Mouse (Mus musculus) hindbrain, embryonic 16.5 days (tissue): ENCODE data around the gene H2-Q4. TPM values are rescaled to one million over a fixed set of nuclear protein-coding genes. Genes with fewer than 3 reads are reported as not detected.
"Not testable (repeated sequence)": the region's sequence is repeated elsewhere in the genome, so short reads cannot be mapped to it uniquely, and the experiment has no call there.

ENCODE experiments used
- ATAC-seq: fragments of 200-750 bp; cut with Nextera tagmentation; 2 replicates; pipeline ENCODE4 v1.8.0; 2017; ENCODE audit warnings: moderate TSS enrichment, moderate library complexity
- H3K27ac ChIP-seq: fragments of 300-500 bp; sonication (generic); 2 replicates; pipeline ENCODE4 v1.5.1; 2014; ENCODE audit warnings: low read depth, mild to moderate bottlenecking, control low read depth, low read length, moderate library complexity
- H3K27me3 ChIP-seq: fragments of 300-500 bp; sonication (generic); replicated peaks from 2 replicates; pipeline ENCODE4 v1.6.1; 2014; ENCODE audit warnings: low read length; ENCODE audit not compliant: control insufficient read depth, insufficient read depth
- H3K36me3 ChIP-seq: fragments of 300-500 bp; sonication (generic); 2 replicates; pipeline ENCODE4 v1.6.1; 2014; ENCODE audit warnings: mild to moderate bottlenecking, low read length, moderate library complexity, mixed read lengths; ENCODE audit not compliant: control insufficient read depth, insufficient read depth
- H3K4me1 ChIP-seq: fragments of 300-500 bp; sonication (generic); 2 replicates; pipeline ENCODE4 v1.6.1; 2014; ENCODE audit warnings: low read depth, low read length; ENCODE audit not compliant: control insufficient read depth, insufficient read depth
- H3K4me2 ChIP-seq: fragments of 300-500 bp; sonication (generic); 2 replicates; pipeline ENCODE4 v1.6.1; 2014; ENCODE audit warnings: mild to moderate bottlenecking, low read length, control low read depth, moderate library complexity
- H3K4me3 ChIP-seq: fragments of 300-500 bp; sonication (generic); 2 replicates; pipeline ENCODE4 v1.5.1; 2014; ENCODE audit warnings: mild to moderate bottlenecking, low read length, control low read depth, moderate library complexity
- H3K9ac ChIP-seq: fragments of 300-500 bp; sonication (generic); 2 replicates; pipeline ENCODE4 v1.6.1; 2014; ENCODE audit warnings: low read depth, mild to moderate bottlenecking, control low read depth, low read length, moderate library complexity
- H3K9me3 ChIP-seq: fragments of 300-500 bp; sonication (generic); 2 replicates; pipeline ENCODE4 v1.6.1; 2014; ENCODE audit warnings: mild to moderate bottlenecking, low read length, moderate library complexity; ENCODE audit not compliant: control insufficient read depth
- WGBS: fragments of 180-500 bp; shearing (Covaris S2); extraction: QIAGEN DNeasy Blood & Tissue Kit; methylation state at CpG from one replicate; pipeline ENCODE4 v1.1.7; 2014; 5-methylcytosine and 5-hydroxymethylcytosine counted together
- polyA plus RNA-seq: library from polyadenylated mRNA; unstranded; fragments of >200 nt; fragmentation: Nextera tagmentation; extraction: Ambion mirVana; gene quantifications from 2 replicates; pipeline ENCODE4 v1.2.1, GENCODE M21; 2015

H2-Q4 gene
- polyA plus RNA-seq, 1 experiment from 2014 or later = 0.89 TPM

GRCm38 (mm10) chr17:35358763-35359469 lies 20.5 kb upstream of the H2-Q4 start:
- ATAC-seq = no peak
- peak overlapping the region; percentile 11 for H3K9ac ChIP-seq
- H3K4me1 ChIP-seq = peaks cover 7% of the 10 kb centered on the region
- H3K4me3 ChIP-seq = peak overlapping the region; percentile 36
- H3K4me2 ChIP-seq = peak overlapping the region; percentile 76
- peaks cover 5% of the 10 kb centered on the region for H3K9me3 ChIP-seq
- peaks cover 8% of the 10 kb centered on the region for H3K27me3 ChIP-seq
- H3K36me3 ChIP-seq = no peaks in the 10 kb centered on the region
- WGBS = 7% methylated on average over 38 of the region's 38 CpGs
- no peak overlapping the region for H3K27ac ChIP-seq

GRCm38 (mm10) chr17:35359470-35359862 lies 20.0 kb upstream of the H2-Q4 start:
- 23% methylated on average over 21 of the region's 21 CpGs for WGBS
- peaks cover 7% of the 10 kb centered on the region for H3K4me1 ChIP-seq
- H3K36me3 ChIP-seq = no peaks in the 10 kb centered on the region
- peak overlapping the region; percentile 76 for H3K4me2 ChIP-seq
- H3K9ac ChIP-seq = peak overlapping the region; percentile 11; the same call in 1 of the 2 replicates
- peak overlapping the region; percentile 36 for H3K4me3 ChIP-seq
- H3K9me3 ChIP-seq = peaks cover 5% of the 10 kb centered on the region
- H3K27ac ChIP-seq = no peak overlapping the region
- H3K27me3 ChIP-seq = peaks cover 8% of the 10 kb centered on the region
- no peak for ATAC-seq

GRCm38 (mm10) chr17:35379729-35380451 lies 473 bp downstream of the H2-Q4 start:
- Histone ChIP-seq H3K27ac (no peak overlapping the region), H3K36me3 (no peaks in the 10 kb centered on the region), H3K27me3 (no peaks in the 10 kb centered on the region; the same call in 1 of the 2 replicates), H3K4me2 (peak overlapping the region; percentile 98), H3K4me3 (peak overlapping the region; percentile 58), H3K9me3 (peaks cover 2% of the 10 kb centered on the region; the same call in 1 of the 2 replicates), H3K4me1 (peaks cover 7% of the 10 kb centered on the region), H3K9ac (peak overlapping the region; percentile 61)
- WGBS = 1% methylated on average over 62 of the region's 70 CpGs
- peak; percentile 68 for ATAC-seq

GRCm38 (mm10) chr17:35389796-35390195 lies 10.4 kb downstream of the H2-Q4 start:
- H3K4me1 ChIP-seq, H3K27ac ChIP-seq: not testable (repeated sequence)
- WGBS = 5% methylated on average over 7 of the region's 7 CpGs

GRCm38 (mm10) chr17:35392671-35393070 lies 13.3 kb downstream of the H2-Q4 start:
- not testable (repeated sequence) for H3K4me1 ChIP-seq, H3K9ac ChIP-seq, H3K36me3 ChIP-seq, H3K4me3 ChIP-seq, H3K27me3 ChIP-seq, H3K9me3 ChIP-seq, H3K4me2 ChIP-seq, ATAC-seq, H3K27ac ChIP-seq
- 73% methylated on average over 2 of the region's 2 CpGs for WGBS

More at GRCm38 (mm10) chr17:35389796-35390195, 10.4 kb downstream of the H2-Q4 start:
- H3K4me2 ChIP-seq, ATAC-seq, H3K9me3 ChIP-seq, H3K9ac ChIP-seq, H3K36me3 ChIP-seq, H3K4me3 ChIP-seq, H3K27me3 ChIP-seq: not testable (repeated sequence)

- not testable (repeated sequence) for H3K9me3 ChIP-seq, H3K9ac ChIP-seq, H3K27ac ChIP-seq, H3K4me1 ChIP-seq, H3K27me3 ChIP-seq, H3K36me3 ChIP-seq
- whole genome bisulfite sequencing = 2% methylated on average over 47 of the region's 75 CpGs
- peak overlapping the region; percentile 30 for H3K4me3 ChIP-seq
- H3K4me2 ChIP-seq = peak overlapping the region; percentile 51
- ATAC-seq = peak; percentile 81
Observed at GRCm38 (mm10) chr17:35393864-35394800, 14.7 kb downstream of the H2-Q4 start.

- H3K4me3 ChIP-seq = not testable (repeated sequence)
- WGBS = 87% methylated on average over 2 of the region's 2 CpGs
Observed at GRCm38 (mm10) chr17:35396956-35397355, 17.5 kb downstream of the H2-Q4 start.

GRCm38 (mm10) chr17:35413057-35413456 lies 33.6 kb downstream of the H2-Q4 start:
- H3K9ac ChIP-seq, H3K4me3 ChIP-seq, H3K9me3 ChIP-seq, H3K27me3 ChIP-seq, H3K4me1 ChIP-seq, H3K36me3 ChIP-seq, H3K4me2 ChIP-seq, H3K27ac ChIP-seq, ATAC-seq: not testable (repeated sequence)
- WGBS = no CpG with 5 or more reads among the region's 1 CpGs

More at GRCm38 (mm10) chr17:35396956-35397355, 17.5 kb downstream of the H2-Q4 start:
- H3K27ac ChIP-seq, ATAC-seq, H3K9me3 ChIP-seq, H3K9ac ChIP-seq, H3K36me3 ChIP-seq, H3K4me2 ChIP-seq, H3K4me1 ChIP-seq, H3K27me3 ChIP-seq: not testable (repeated sequence)
